Mouse (Mus musculus) CH12.LX (cell line): ENCODE results near the gene Cd59a.
"Not testable (repeated sequence)": the region's sequence is repeated elsewhere in the genome, so short reads cannot be mapped to it uniquely, and the experiment has no call there.

ENCODE experiments used
- MAX ChIP-seq: IDR thresholded peaks from 2 replicates; pipeline ENCODE4 v1.6.1; 2011; ENCODE audit warnings: low read length, improper control_type of control experiment
- POLR2A ChIP-seq: IDR thresholded peaks from 2 replicates; pipeline ENCODE4 v1.6.1; 2011; ENCODE audit warnings: low read depth, mild to moderate bottlenecking, improper control_type of control experiment, low read length
- ZMIZ1 ChIP-seq: IDR thresholded peaks from 2 replicates; pipeline ENCODE4 v1.6.1; 2012; ENCODE audit warnings: low read depth, mild to moderate bottlenecking, inconsistent platforms, low read length, improper control_type of control experiment

- TF ChIP-seq MAX, POLR2A, ZMIZ1: not testable (repeated sequence)
Observed at GRCm38 (mm10) chr2:104087562-104087961, 8.0 kb upstream of the Cd59a start.
